ENCODE assay signal across 8 mouse cellular contexts in the genomic region with DNA sequence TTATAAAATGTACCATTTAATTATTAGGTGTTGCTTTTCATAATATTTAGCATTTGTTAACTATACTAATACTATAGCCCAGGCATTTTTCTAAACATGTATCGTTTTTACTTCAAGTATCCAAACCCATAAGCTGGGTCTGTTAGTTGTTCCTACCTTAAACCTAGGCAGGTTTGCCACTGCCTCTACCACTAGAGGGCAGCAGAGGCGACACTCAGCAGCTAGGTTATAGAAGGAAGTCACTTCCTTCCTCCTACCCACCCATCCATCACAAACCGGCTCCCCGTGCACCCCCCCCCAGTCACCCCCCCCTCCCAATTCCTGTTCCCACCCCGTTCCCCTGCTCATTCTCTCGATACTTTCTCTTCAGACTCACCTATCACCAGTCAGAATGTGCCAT.
A peak's percentile ranks its signal among the peaks of the same experiment; 100 is the strongest.
DNase-seq lines count a peak whose midpoint lies in the region; ATAC-seq and TF ChIP-seq lines count a peak whose summit lies in the region.

No protein-coding gene starts in this region.

- H3K4me3 ChIP-seq in forebrain, postnatal 0 days (ENCODE audit: low read depth, low read length), result no peak overlapping the region
- no peak overlapping the region for H3K4me3 ChIP-seq in forebrain, embryonic 15.5 days
- no peak overlapping the region for H3K4me3 ChIP-seq in thymus, adult 2 months (ENCODE audit: control insufficient read depth, insufficient read depth, low read length)

- H3K4me2 ChIP-seq in forebrain, postnatal 0 days (ENCODE audit: low read depth), result no peak overlapping the region
- no peak overlapping the region for H3K4me2 ChIP-seq in forebrain, embryonic 15.5 days (replicated peaks)

- peak; percentile 75 for TF ChIP-seq CTCF in forebrain, postnatal 0 days (IDR thresholded peaks at IDR 0.05; ENCODE audit: low read depth)
- TF ChIP-seq CTCF in thymus, adult 2 months (IDR thresholded peaks at IDR 0.05; ENCODE audit: borderline replicate concordance, control insufficient read depth, extremely low read depth, insufficient read depth, low read length, poor library complexity), result no peak

- H3K27ac ChIP-seq in forebrain, postnatal 0 days (ENCODE audit: low read depth, low read length), result no peak overlapping the region
- no peak overlapping the region for H3K27ac ChIP-seq in forebrain, embryonic 15.5 days (replicated peaks)
- no peak overlapping the region for H3K27ac ChIP-seq in thymus, adult 2 months (ENCODE audit: control insufficient read depth, insufficient read depth, low read length)

- no peak; the same call in 1 of the 2 replicates for ATAC-seq in forebrain, postnatal 0 days
- no peak for ATAC-seq in forebrain, embryonic 15.5 days (replicated peaks)
- ATAC-seq in neutrophil, adult 5-6 weeks (ENCODE audit: extremely low read depth, insufficient number of reproducible peaks, low FRiP score, poor library complexity, severe bottlenecking), result peak; percentile 58; the same call in 1 of the 2 replicates

- H3K27me3 ChIP-seq in forebrain, postnatal 0 days (ENCODE audit: insufficient read depth, low read length), result no peaks in the 10 kb centered on the region
- no peaks in the 10 kb centered on the region for H3K27me3 ChIP-seq in forebrain, embryonic 15.5 days
- no peaks in the 10 kb centered on the region for H3K27me3 ChIP-seq in thymus, adult 2 months (ENCODE audit: control insufficient read depth, insufficient read depth, low read length)

- WGBS in forebrain, postnatal 0 days, result 23% methylated on average over 6 of the region's 6 CpGs
- WGBS in forebrain, embryonic 15.5 days, result 23% methylated on average over 6 of the region's 6 CpGs
- 7% methylated on average over 6 of the region's 6 CpGs for WGBS in thymus, adult 2 months

- H3K4me1 ChIP-seq in forebrain, postnatal 0 days (ENCODE audit: insufficient read depth), result peaks cover 2% of the 10 kb centered on the region; the same call in 1 of the 2 replicates
- peaks cover 13% of the 10 kb centered on the region for H3K4me1 ChIP-seq in forebrain, embryonic 15.5 days
- 0 out of 2 replicates have a peak, but pooled peaks cover 2% of the 10 kb centered on the region for H3K4me1 ChIP-seq in thymus, adult 2 months (replicated peaks; ENCODE audit: control insufficient read depth, insufficient read depth, low read length)

- no peak for TF ChIP-seq POLR2A in thymus, adult 2 months (IDR thresholded peaks at IDR 0.05; ENCODE audit: control insufficient read depth, extremely low read depth, insufficient read depth, low read length, poor library complexity)

- no peak overlapping the region for H3K9ac ChIP-seq in forebrain, postnatal 0 days
- H3K9ac ChIP-seq in forebrain, embryonic 15.5 days (replicated peaks), result no peak overlapping the region

- H3K9me3 ChIP-seq in forebrain, postnatal 0 days (ENCODE audit: low read length), result no peaks in the 10 kb centered on the region
- H3K9me3 ChIP-seq in forebrain, embryonic 15.5 days, result no peaks in the 10 kb centered on the region

- peak; percentile 62 for DNase-seq in forebrain, postnatal 0 days
- peak; percentile 45 to 65 for DNase-seq in CD8-positive naive resting alpha-beta T cell, adult 2 months (ENCODE audit: low read depth in 2 of 2, low spot score in 2 of 2)
- peak; percentile 41 for DNase-seq in c-Kit-positive CD71-negative TER-119-negative erythroid progenitor cells, embryonic 14.5 days (ENCODE audit: low read depth)
- peak; percentile 11 to 18 for DNase-seq in gastrocnemius, adult 8-10 months (ENCODE audit: low spot score in 2 of 2)
- DNase-seq in layer of hippocampus, postnatal 36 days, result peak; percentile 47 to 57
- peak; percentile 77 for DNase-seq in thymus, adult 2 months

- H3K36me3 ChIP-seq in forebrain, postnatal 0 days (ENCODE audit: insufficient read depth), result no peaks in the 10 kb centered on the region
- H3K36me3 ChIP-seq in forebrain, embryonic 15.5 days, result no peaks in the 10 kb centered on the region
- H3K36me3 ChIP-seq in thymus, adult 2 months (ENCODE audit: control insufficient read depth, insufficient read depth, low read length), result no peaks in the 10 kb centered on the region

Comparison
In these comparisons a context has a peak if more than half of its experiments do, and no peak if none do; other contexts are left out.
1. DNase-seq: peak in every context shown above with its lines; median percentile 77 in thymus, adult 2 months; 62 in forebrain, postnatal 0 days; 55 in CD8-positive naive resting alpha-beta T cell, adult 2 months; 52 in layer of hippocampus, postnatal 36 days; 41 in c-Kit-positive CD71-negative TER-119-negative erythroid progenitor cells, embryonic 14.5 days; 14 in gastrocnemius, adult 8-10 months.